Mouse (Mus musculus) small intestine, adult 2 months (tissue): ENCODE measurements around the gene Gpr62. TPM values are rescaled to one million over a fixed set of nuclear protein-coding genes. Genes with fewer than 3 reads are reported as not detected.

Experiments used
- H3K27ac ChIP-seq: fragments of 200-500 bp; 2 replicates; pipeline ENCODE4 v1.5.1; 2012; ENCODE audit warnings: low read depth, low read length, control low read depth, inconsistent platforms; ENCODE audit not compliant: insufficient read depth
- H3K27me3 ChIP-seq: fragments of 200-500 bp; 2 replicates; pipeline ENCODE4 v1.6.1; 2012; ENCODE audit warnings: mild to moderate bottlenecking, moderate library complexity, low read length, inconsistent platforms; ENCODE audit not compliant: control insufficient read depth, insufficient read depth
- H3K36me3 ChIP-seq: fragments of 200-500 bp; 2 replicates; pipeline ENCODE4 v1.6.1; 2012; ENCODE audit warnings: mild to moderate bottlenecking, low read length, control low read depth, inconsistent platforms; ENCODE audit not compliant: control insufficient read depth, insufficient read depth
- H3K4me1 ChIP-seq: fragments of 200-500 bp; 2 replicates; pipeline ENCODE4 v1.6.1; 2012; ENCODE audit warnings: low read length, inconsistent platforms, mixed read lengths; ENCODE audit not compliant: control insufficient read depth, insufficient read depth, insufficient read length
- H3K4me3 ChIP-seq: fragments of 200-500 bp; 2 replicates; pipeline ENCODE4 v1.5.1; 2012; ENCODE audit warnings: low read depth, mild to moderate bottlenecking, control low read depth, inconsistent platforms, low read length, moderate library complexity
- CTCF ChIP-seq: fragments of 200-500 bp; IDR thresholded peaks from 2 replicates; pipeline ENCODE4 v1.5.1; 2012; ENCODE audit warnings: low read depth, mild to moderate bottlenecking, control low read depth, inconsistent platforms, low read length, moderate library complexity, mixed read lengths; ENCODE audit not compliant: insufficient replicate concordance, insufficient read length; ENCODE audit errors: extremely low read depth
- POLR2A ChIP-seq: fragments of 200-500 bp; IDR thresholded peaks from 2 replicates; pipeline ENCODE4 v1.6.1; 2012; ENCODE audit warnings: low read depth, mild to moderate bottlenecking, control low read depth, inconsistent platforms, low read length, moderate library complexity
- WGBS: fragments of 180-500 bp; shearing (Covaris S2); methylation state at CpG from one replicate; pipeline ENCODE4 v1.1.7; 2018; 5-methylcytosine and 5-hydroxymethylcytosine counted together
- polyA plus RNA-seq: library from polyadenylated mRNA; depleted of rRNA; stranded (reverse); fragments of >200 nt; gene quantifications from 2 replicates; pipeline ENCODE4 v1.2.3, GENCODE M21; 2012

Gpr62 gene
- polyA plus RNA-seq, 1 experiment = 0.39 TPM

GRCm38 (mm10) chr9:106454071-106454761 lies 11.5 kb downstream of the Gpr62 start:
- WGBS = 20% methylated on average over 20 of the region's 20 CpGs
- Histone ChIP-seq H3K4me1 (peaks cover 12% of the 10 kb centered on the region), H3K27ac (no peak overlapping the region), H3K4me3 (peak overlapping the region; percentile 73), H3K27me3 (no peaks in the 10 kb centered on the region), H3K36me3 (no peaks in the 10 kb centered on the region)
- TF ChIP-seq CTCF (no peak), POLR2A (no peak)

GRCm38 (mm10) chr9:106453271-106454070 lies 12.3 kb downstream of the Gpr62 start, which contains the start of gene Pcbp4:
Pcbp4 (plus strand) TSS chr9:106453291.
- Histone ChIP-seq H3K27ac (peak within 1 kb of the TSS; percentile 24; the same call in 1 of the 2 replicates), H3K27me3 (no peaks in the 10 kb centered on the region), H3K36me3 (no peaks in the 10 kb centered on the region), H3K4me1 (peaks cover 12% of the 10 kb centered on the region), H3K4me3 (peak within 1 kb of the TSS; percentile 73)
- WGBS = 1% methylated on average over 62 of the region's 74 CpGs
- TF ChIP-seq POLR2A = no peak
- TF ChIP-seq CTCF = no peak

- TF ChIP-seq POLR2A (no peak), CTCF (no peak)
- Histone ChIP-seq H3K36me3 (no peaks in the 10 kb centered on the region), H3K27ac (no peak overlapping the region), H3K4me1 (peaks cover 17% of the 10 kb centered on the region), H3K4me3 (no peak overlapping the region), H3K27me3 (no peaks in the 10 kb centered on the region)
- WGBS = 48% methylated on average over 7 of the region's 7 CpGs
These were observed 12.9 kb downstream of the Gpr62 start for GRCm38 (mm10) chr9:106452821-106453220.

- Histone ChIP-seq H3K4me3 (no peak overlapping the region), H3K4me1 (peaks cover 18% of the 10 kb centered on the region), H3K27ac (no peak overlapping the region), H3K27me3 (no peaks in the 10 kb centered on the region), H3K36me3 (no peaks in the 10 kb centered on the region)
- TF ChIP-seq POLR2A (no peak), CTCF (no peak)
- WGBS = 84% methylated on average over 6 of the region's 6 CpGs
These were observed 13.4 kb downstream of the Gpr62 start for GRCm38 (mm10) chr9:106452351-106452750.

- TF ChIP-seq CTCF = no peak
- TF ChIP-seq POLR2A = no peak
- Histone ChIP-seq H3K27ac (no peak overlapping the region), H3K27me3 (no peaks in the 10 kb centered on the region), H3K36me3 (no peaks in the 10 kb centered on the region), H3K4me3 (no peak overlapping the region), H3K4me1 (peaks cover 18% of the 10 kb centered on the region)
- WGBS = 86% methylated on average over 2 of the region's 2 CpGs
These were observed 13.8 kb downstream of the Gpr62 start for GRCm38 (mm10) chr9:106451899-106452298.

- no peak for TF ChIP-seq POLR2A
- no peak for TF ChIP-seq CTCF
- WGBS = 81% methylated on average over 11 of the region's 11 CpGs
- peaks cover 21% of the 10 kb centered on the region for H3K4me1 ChIP-seq
- H3K27me3 ChIP-seq = no peaks in the 10 kb centered on the region
- H3K27ac ChIP-seq = no peak overlapping the region
- no peak overlapping the region for H3K4me3 ChIP-seq
- no peaks in the 10 kb centered on the region for H3K36me3 ChIP-seq
These were observed 14.4 kb downstream of the Gpr62 start for GRCm38 (mm10) chr9:106451298-106451697.

- no peak for TF ChIP-seq POLR2A
- TF ChIP-seq CTCF = no peak
- WGBS = 40% methylated on average over 9 of the region's 9 CpGs
- H3K27ac ChIP-seq = no peak overlapping the region
- H3K4me3 ChIP-seq = no peak overlapping the region
- H3K27me3 ChIP-seq = no peaks in the 10 kb centered on the region
- H3K36me3 ChIP-seq = no peaks in the 10 kb centered on the region
- peaks cover 27% of the 10 kb centered on the region for H3K4me1 ChIP-seq
These were observed 15.1 kb downstream of the Gpr62 start for GRCm38 (mm10) chr9:106450661-106451060.
